Mouse (Mus musculus) hindbrain, postnatal 0 days (tissue): ENCODE data around the gene Ddx31. TPM values are rescaled to one million over a fixed set of nuclear protein-coding genes. Genes with fewer than 3 reads are reported as not detected.

Experiments
- ATAC-seq: fragments of 200-750 bp; cut with Nextera tagmentation; 2 replicates; pipeline ENCODE4 v1.8.0; 2017; ENCODE audit warnings: mild to moderate bottlenecking, moderate TSS enrichment, moderate library complexity
- DNase-seq: peaks from one replicate; pipeline ENCODE4 v3.0.0-alpha.2; 2015; ENCODE audit warnings: low spot score
- H3K27ac ChIP-seq: fragments of 300-500 bp; sonication (generic); 2 replicates; pipeline ENCODE4 v1.5.1; 2014; ENCODE audit warnings: mild to moderate bottlenecking
- H3K27me3 ChIP-seq: fragments of 300-500 bp; sonication (generic); 2 replicates; pipeline ENCODE4 v1.6.1; 2014; ENCODE audit warnings: low read length, mixed read lengths; ENCODE audit not compliant: insufficient read depth
- H3K36me3 ChIP-seq: fragments of 300-500 bp; sonication (generic); 2 replicates; pipeline ENCODE4 v1.6.1; 2014; ENCODE audit warnings: low read length, mixed read lengths; ENCODE audit not compliant: insufficient read depth
- H3K4me1 ChIP-seq: fragments of 300-500 bp; sonication (generic); 2 replicates; pipeline ENCODE4 v1.6.1; 2014; ENCODE audit warnings: antibody characterized with exemption, low read length, mixed read lengths; ENCODE audit not compliant: insufficient read depth
- H3K4me2 ChIP-seq: fragments of 300-500 bp; sonication (generic); 2 replicates; pipeline ENCODE4 v1.6.1; 2014; ENCODE audit warnings: low read depth, mild to moderate bottlenecking, low read length, moderate library complexity, mixed read lengths
- H3K4me3 ChIP-seq: fragments of 300-500 bp; sonication (generic); 2 replicates; pipeline ENCODE4 v1.5.1; 2014; ENCODE audit warnings: low read length
- H3K9ac ChIP-seq: fragments of 300-500 bp; sonication (generic); replicated peaks from 2 replicates; pipeline ENCODE4 v1.6.1; 2014; ENCODE audit warnings: mild to moderate bottlenecking, low read length, moderate library complexity, mixed read lengths
- H3K9me3 ChIP-seq: fragments of 300-500 bp; sonication (generic); 2 replicates; pipeline ENCODE4 v1.6.1; 2016; ENCODE audit warnings: low read length, mixed read lengths
- CTCF ChIP-seq: IDR thresholded peaks from 2 replicates; pipeline ENCODE4 v1.5.1; 2016; ENCODE audit warnings: antibody characterized with exemption, control low read depth, low read depth
- WGBS: fragments of 180-500 bp; shearing (Covaris S2); extraction: QIAGEN DNeasy Blood & Tissue Kit; methylation state at CpG from one replicate; pipeline ENCODE4 v1.1.7; 2014; 5-methylcytosine and 5-hydroxymethylcytosine counted together
- polyA plus RNA-seq: library from polyadenylated mRNA; unstranded; fragments of >200 nt; fragmentation: Nextera tagmentation; extraction: Ambion mirVana; gene quantifications from 2 replicates; pipeline ENCODE4 v1.2.1, GENCODE M21; 2015
- total RNA-seq: library from RNA; depleted of rRNA; stranded (reverse); fragments of >200 nt; gene quantifications from 2 replicates; pipeline ENCODE4 v1.2.3, GENCODE M21; 2014

The Ddx31 gene
- total and polyA plus RNA-seq, 2 experiments from 2014 or later: 10.2 to 17.4 TPM

- ATAC-seq (no peak), DNase-seq (no peak)
- H3K9me3 ChIP-seq: no peaks in the 10 kb centered on the region
- H3K27ac ChIP-seq: no peak overlapping the region
- no peak overlapping the region for H3K4me3 ChIP-seq
- no peaks in the 10 kb centered on the region; the same call in 1 of the 2 replicates for H3K4me1 ChIP-seq
- H3K9ac ChIP-seq: no peak overlapping the region
- H3K4me2 ChIP-seq: no peak overlapping the region
- H3K36me3 ChIP-seq: peaks cover 14% of the 10 kb centered on the region
- TF ChIP-seq CTCF: no peak
- 58% methylated on average over 4 of the region's 4 CpGs for WGBS
- H3K27me3 ChIP-seq: no peaks in the 10 kb centered on the region
These were observed 44.7 kb downstream of the Ddx31 start for GRCm38 (mm10) chr2:28884914-28885313.

GRCm38 (mm10) chr2:28892796-28893195 lies 52.6 kb downstream of the Ddx31 start:
- no peaks in the 10 kb centered on the region for H3K4me1 ChIP-seq
- ATAC-seq (no peak), DNase-seq (no peak)
- H3K36me3 ChIP-seq: peaks cover 21% of the 10 kb centered on the region
- no peaks in the 10 kb centered on the region for H3K27me3 ChIP-seq
- no peak overlapping the region for H3K27ac ChIP-seq
- 25% methylated on average over 1 of the region's 1 CpGs for WGBS
- H3K9me3 ChIP-seq: no peaks in the 10 kb centered on the region
- H3K4me2 ChIP-seq: no peak overlapping the region
- H3K4me3 ChIP-seq: no peak overlapping the region
- TF ChIP-seq CTCF: no peak
- H3K9ac ChIP-seq: no peak overlapping the region

- H3K4me1 ChIP-seq: no peaks in the 10 kb centered on the region
- no peak overlapping the region for H3K9ac ChIP-seq
- H3K4me2 ChIP-seq: no peak overlapping the region
- H3K27me3 ChIP-seq: no peaks in the 10 kb centered on the region
- 37% methylated on average over 6 of the region's 6 CpGs for WGBS
- no peak overlapping the region for H3K27ac ChIP-seq
- H3K4me3 ChIP-seq: no peak overlapping the region
- peaks cover 21% of the 10 kb centered on the region for H3K36me3 ChIP-seq
- ATAC-seq (no peak), DNase-seq (no peak)
- H3K9me3 ChIP-seq: no peaks in the 10 kb centered on the region
- no peak for TF ChIP-seq CTCF
These were observed 53.3 kb downstream of the Ddx31 start for GRCm38 (mm10) chr2:28893526-28893925.

- Histone ChIP-seq H3K27ac (no peak overlapping the region), H3K4me1 (no peaks in the 10 kb centered on the region), H3K4me2 (no peak overlapping the region), H3K27me3 (no peaks in the 10 kb centered on the region), H3K9me3 (no peaks in the 10 kb centered on the region), H3K4me3 (no peak overlapping the region), H3K36me3 (peaks cover 17% of the 10 kb centered on the region; the same call in 1 of the 2 replicates), H3K9ac (no peak overlapping the region)
- ATAC-seq (no peak), DNase-seq (no peak)
- WGBS: 68% methylated on average over 7 of the region's 7 CpGs
- no peak for TF ChIP-seq CTCF
These were observed 55.7 kb downstream of the Ddx31 start for GRCm38 (mm10) chr2:28895876-28896275.

GRCm38 (mm10) chr2:28897340-28897899 lies 57.2 kb downstream of the Ddx31 start:
- Histone ChIP-seq H3K9ac (no peak overlapping the region), H3K27me3 (no peaks in the 10 kb centered on the region), H3K9me3 (no peaks in the 10 kb centered on the region), H3K4me2 (no peak overlapping the region), H3K36me3 (peaks cover 17% of the 10 kb centered on the region; the same call in 1 of the 2 replicates), H3K4me1 (no peaks in the 10 kb centered on the region), H3K27ac (no peak overlapping the region), H3K4me3 (no peak overlapping the region)
- DNase-seq (no peak), ATAC-seq (no peak)
- WGBS: 84% methylated on average over 4 of the region's 4 CpGs
- no peak for TF ChIP-seq CTCF

- TF ChIP-seq CTCF: no peak
- WGBS: 61% methylated on average over 8 of the region's 8 CpGs
- no peaks in the 10 kb centered on the region for H3K4me1 ChIP-seq
- H3K9ac ChIP-seq: no peak overlapping the region
- H3K27me3 ChIP-seq: peaks cover 9% of the 10 kb centered on the region; the same call in 1 of the 2 replicates
- DNase-seq: no peak
- no peak overlapping the region for H3K4me2 ChIP-seq
- ATAC-seq: peak; percentile 41
- H3K36me3 ChIP-seq: peaks cover 4% of the 10 kb centered on the region; the same call in 1 of the 2 replicates
- H3K9me3 ChIP-seq: no peaks in the 10 kb centered on the region
- no peak overlapping the region for H3K27ac ChIP-seq
- no peak overlapping the region for H3K4me3 ChIP-seq
These were observed 62.1 kb downstream of the Ddx31 start for GRCm38 (mm10) chr2:28902291-28902690.

- H3K27me3 ChIP-seq: peaks cover 10% of the 10 kb centered on the region; the same call in 1 of the 2 replicates
- DNase-seq (no peak), ATAC-seq (no peak)
- no peak for TF ChIP-seq CTCF
- H3K4me2 ChIP-seq: no peak overlapping the region
- H3K36me3 ChIP-seq: peaks cover 4% of the 10 kb centered on the region; the same call in 1 of the 2 replicates
- H3K9me3 ChIP-seq: no peaks in the 10 kb centered on the region
- WGBS: 76% methylated on average over 5 of the region's 5 CpGs
- H3K4me1 ChIP-seq: 0 out of 2 replicates have a peak, but pooled peaks cover 4% of the 10 kb centered on the region
- no peak overlapping the region for H3K27ac ChIP-seq
- H3K9ac ChIP-seq: no peak overlapping the region
- no peak overlapping the region for H3K4me3 ChIP-seq
These were observed 63.7 kb downstream of the Ddx31 start for GRCm38 (mm10) chr2:28903871-28904270.
